Mouse (Mus musculus): ENCODE measurements at regions not wholly inside any gene's neighbourhood (a gene's known extent, or its start where the extent isn't known, plus 50 kb on each side); places are given as distances from the start of the nearest gene placed in this dataset.

GRCm38 (mm10) chr17:4265471-4265870 is 569.4 kb upstream of the Nox3 start:
- Histone ChIP-seq H3K9me3 (replicated peaks; ENCODE audit: control insufficient read depth, low read length, poor library complexity, severe bottlenecking) (no peaks in the 10 kb centered on the region), H3K4me3 (ENCODE audit: low read depth, low read length) (no peak overlapping the region), H3K4me2 (ENCODE audit: low read length) (no peak overlapping the region), H3K27ac (ENCODE audit: low read length) (no peak overlapping the region), H3K9ac (ENCODE audit: low read depth, low read length) (no peak overlapping the region), H3K27me3 (ENCODE audit: control insufficient read depth, insufficient read depth, low read depth, low read length) (no peaks in the 10 kb centered on the region), H3K36me3 (ENCODE audit: control insufficient read depth, insufficient read depth, low read length) (no peaks in the 10 kb centered on the region), H3K4me1 (ENCODE audit: control insufficient read depth, insufficient read depth, low read length) (0 out of 2 replicates have a peak, but pooled peaks cover 4% of the 10 kb centered on the region)
- no peak for ATAC-seq
- 46% methylated on average over 6 of the region's 6 CpGs for WGBS

- H3K4me2 ChIP-seq (ENCODE audit: low read length) = no peak overlapping the region
- H3K9ac ChIP-seq (ENCODE audit: low read depth, low read length) = no peak overlapping the region
- H3K27me3 ChIP-seq (ENCODE audit: control insufficient read depth, insufficient read depth, low read depth, low read length) = no peaks in the 10 kb centered on the region
- H3K36me3 ChIP-seq (ENCODE audit: control insufficient read depth, insufficient read depth, low read length) = no peaks in the 10 kb centered on the region
- no peak overlapping the region for H3K27ac ChIP-seq (ENCODE audit: low read length)
- H3K9me3 ChIP-seq (replicated peaks; ENCODE audit: control insufficient read depth, low read length, poor library complexity, severe bottlenecking) = no peaks in the 10 kb centered on the region
- no peak overlapping the region for H3K4me3 ChIP-seq (ENCODE audit: low read depth, low read length)
- 8% methylated on average over 5 of the region's 6 CpGs for WGBS
- H3K4me1 ChIP-seq (ENCODE audit: control insufficient read depth, insufficient read depth, low read length) = 0 out of 2 replicates have a peak, but pooled peaks cover 4% of the 10 kb centered on the region
- no peak for ATAC-seq
Observed at GRCm38 (mm10) chr17:4265946-4266345, 569.9 kb upstream of the Nox3 start.

DNA sequence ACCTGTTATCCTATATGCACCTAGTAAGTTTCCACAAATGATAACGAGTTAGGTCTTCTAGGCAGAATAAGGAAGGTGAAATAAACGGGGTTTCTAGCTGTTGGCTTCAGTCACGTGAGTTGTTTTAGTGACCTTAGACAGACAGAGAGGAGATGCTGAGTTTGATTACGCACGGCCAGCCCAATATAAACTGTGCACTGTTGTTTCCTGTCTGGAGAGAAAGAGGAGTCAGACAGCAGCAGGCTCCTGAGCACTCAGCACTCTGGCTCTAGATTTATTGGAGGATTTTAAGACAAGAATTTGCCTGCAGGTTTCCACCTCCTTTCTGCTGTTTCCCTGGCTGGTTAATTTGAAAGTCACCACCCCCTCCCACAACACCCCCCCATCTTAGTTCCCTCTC is 570.4 kb upstream of the Nox3 start:
- Histone ChIP-seq H3K4me2 (ENCODE audit: low read length) (no peak overlapping the region), H3K36me3 (ENCODE audit: control insufficient read depth, insufficient read depth, low read length) (no peaks in the 10 kb centered on the region), H3K9ac (ENCODE audit: low read depth, low read length) (no peak overlapping the region), H3K27ac (ENCODE audit: low read length) (no peak overlapping the region), H3K27me3 (ENCODE audit: control insufficient read depth, insufficient read depth, low read depth, low read length) (no peaks in the 10 kb centered on the region), H3K9me3 (replicated peaks; ENCODE audit: control insufficient read depth, low read length, poor library complexity, severe bottlenecking) (no peaks in the 10 kb centered on the region), H3K4me3 (ENCODE audit: low read depth, low read length) (no peak overlapping the region), H3K4me1 (ENCODE audit: control insufficient read depth, insufficient read depth, low read length) (0 out of 2 replicates have a peak, but pooled peaks cover 4% of the 10 kb centered on the region)
- WGBS = 45% methylated on average over 5 of the region's 5 CpGs
- no peak for ATAC-seq

DNA sequence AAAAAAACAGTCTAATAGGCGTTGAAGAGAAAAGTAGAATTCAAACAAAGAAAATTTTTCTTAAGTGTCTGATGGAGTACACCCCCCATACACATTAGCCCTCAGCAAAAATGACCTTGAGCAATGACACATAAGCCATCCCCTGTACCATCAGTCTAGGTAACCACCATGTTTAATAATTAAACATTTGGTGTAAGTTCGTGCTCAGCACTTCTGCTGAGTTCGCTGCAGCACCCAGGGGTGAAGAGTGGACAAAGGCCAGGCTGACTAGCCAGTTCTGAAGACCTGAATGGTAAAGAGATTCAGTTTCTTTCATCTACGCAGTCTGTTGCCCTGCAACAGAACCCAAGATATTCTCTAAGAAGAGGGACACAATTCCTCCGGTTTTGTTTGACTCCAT is 572.3 kb upstream of the Nox3 start:
- Histone ChIP-seq H3K9ac (ENCODE audit: low read depth, low read length) (no peak overlapping the region), H3K36me3 (ENCODE audit: control insufficient read depth, insufficient read depth, low read length) (no peaks in the 10 kb centered on the region), H3K9me3 (replicated peaks; ENCODE audit: control insufficient read depth, low read length, poor library complexity, severe bottlenecking) (no peaks in the 10 kb centered on the region), H3K27ac (ENCODE audit: low read length) (no peak overlapping the region), H3K4me3 (ENCODE audit: low read depth, low read length) (no peak overlapping the region), H3K4me2 (ENCODE audit: low read length) (no peak overlapping the region), H3K27me3 (ENCODE audit: control insufficient read depth, insufficient read depth, low read depth, low read length) (no peaks in the 10 kb centered on the region), H3K4me1 (ENCODE audit: control insufficient read depth, insufficient read depth, low read length) (0 out of 2 replicates have a peak, but pooled peaks cover 4% of the 10 kb centered on the region)
- no peak for ATAC-seq
- 62% methylated on average over 5 of the region's 5 CpGs for WGBS

DNA sequence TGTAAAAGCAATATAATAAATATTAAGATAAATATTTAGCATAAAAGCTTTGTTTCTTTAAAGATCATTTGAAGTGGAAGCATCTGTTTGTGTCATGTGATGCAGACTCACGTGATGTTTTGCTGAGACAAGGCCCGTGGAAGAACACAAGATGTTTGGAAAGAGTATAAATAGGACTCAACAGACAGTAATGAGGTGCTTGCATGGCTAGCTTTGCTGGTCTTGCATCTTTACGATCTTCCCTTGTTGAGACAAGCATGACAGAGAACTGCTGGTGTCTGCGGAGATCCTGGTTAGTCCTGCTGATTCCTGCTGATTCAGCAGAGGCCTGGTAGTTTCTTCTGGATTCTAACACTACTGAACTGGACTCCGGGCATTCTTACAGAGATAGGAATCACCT is 576.4 kb upstream of the Nox3 start:
- Histone ChIP-seq H3K4me1 (ENCODE audit: control insufficient read depth, insufficient read depth, low read length) (no peaks in the 10 kb centered on the region), H3K36me3 (ENCODE audit: control insufficient read depth, insufficient read depth, low read length) (no peaks in the 10 kb centered on the region), H3K27me3 (ENCODE audit: control insufficient read depth, insufficient read depth, low read depth, low read length) (no peaks in the 10 kb centered on the region), H3K4me2 (ENCODE audit: low read length) (no peak overlapping the region), H3K9ac (ENCODE audit: low read depth, low read length) (no peak overlapping the region), H3K4me3 (ENCODE audit: low read depth, low read length) (no peak overlapping the region), H3K9me3 (replicated peaks; ENCODE audit: control insufficient read depth, low read length, poor library complexity, severe bottlenecking) (no peaks in the 10 kb centered on the region), H3K27ac (ENCODE audit: low read length) (no peak overlapping the region)
- no peak for ATAC-seq
- 84% methylated on average over 5 of the region's 5 CpGs for WGBS

- Histone ChIP-seq H3K9ac (ENCODE audit: low read depth, low read length) (no peak overlapping the region), H3K27ac (ENCODE audit: low read length) (no peak overlapping the region), H3K27me3 (ENCODE audit: control insufficient read depth, insufficient read depth, low read depth, low read length) (no peaks in the 10 kb centered on the region), H3K36me3 (ENCODE audit: control insufficient read depth, insufficient read depth, low read length) (no peaks in the 10 kb centered on the region), H3K4me1 (ENCODE audit: control insufficient read depth, insufficient read depth, low read length) (no peaks in the 10 kb centered on the region), H3K4me2 (ENCODE audit: low read length) (no peak overlapping the region), H3K4me3 (ENCODE audit: low read depth, low read length) (no peak overlapping the region), H3K9me3 (replicated peaks; ENCODE audit: control insufficient read depth, low read length, poor library complexity, severe bottlenecking) (no peaks in the 10 kb centered on the region)
- 79% methylated on average over 4 of the region's 4 CpGs for WGBS
- no peak for ATAC-seq
Observed at GRCm38 (mm10) chr17:4276722-4277121, 580.7 kb upstream of the Nox3 start.

- Histone ChIP-seq H3K27me3 (ENCODE audit: control insufficient read depth, insufficient read depth, low read depth, low read length) (no peaks in the 10 kb centered on the region), H3K4me1 (ENCODE audit: control insufficient read depth, insufficient read depth, low read length) (no peaks in the 10 kb centered on the region), H3K27ac (ENCODE audit: low read length) (no peak overlapping the region), H3K36me3 (ENCODE audit: control insufficient read depth, insufficient read depth, low read length) (no peaks in the 10 kb centered on the region), H3K9me3 (replicated peaks; ENCODE audit: control insufficient read depth, low read length, poor library complexity, severe bottlenecking) (no peaks in the 10 kb centered on the region), H3K9ac (ENCODE audit: low read depth, low read length) (no peak overlapping the region), H3K4me3 (ENCODE audit: low read depth, low read length) (no peak overlapping the region), H3K4me2 (ENCODE audit: low read length) (no peak overlapping the region)
- WGBS = 66% methylated on average over 4 of the region's 4 CpGs
- no peak for ATAC-seq
Observed at GRCm38 (mm10) chr17:4278239-4278827, 582.3 kb upstream of the Nox3 start.

DNA sequence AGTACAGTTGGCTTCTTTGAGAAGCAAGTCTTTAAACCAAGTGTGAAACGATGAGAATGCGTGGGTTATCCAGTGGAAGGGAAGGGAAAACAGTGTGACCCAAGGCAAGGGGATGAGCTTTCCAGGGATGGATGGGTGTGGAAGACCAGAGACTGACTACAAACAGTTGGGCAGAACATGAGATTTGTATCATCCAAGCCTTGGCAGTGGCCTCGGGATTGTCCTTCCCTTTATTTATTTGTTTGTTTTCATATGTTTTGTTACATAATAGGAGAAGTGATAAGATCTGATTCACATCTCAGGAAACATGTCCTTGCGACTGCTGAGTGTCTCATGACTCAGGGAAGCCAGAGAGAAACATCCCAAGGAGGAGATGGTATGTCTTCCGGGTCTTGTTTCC is 585.4 kb upstream of the Nox3 start:
- 97% methylated on average over 5 of the region's 5 CpGs for WGBS
- Histone ChIP-seq H3K9me3 (replicated peaks; ENCODE audit: control insufficient read depth, low read length, poor library complexity, severe bottlenecking) (no peaks in the 10 kb centered on the region), H3K4me3 (ENCODE audit: low read depth, low read length) (no peak overlapping the region)

DNA sequence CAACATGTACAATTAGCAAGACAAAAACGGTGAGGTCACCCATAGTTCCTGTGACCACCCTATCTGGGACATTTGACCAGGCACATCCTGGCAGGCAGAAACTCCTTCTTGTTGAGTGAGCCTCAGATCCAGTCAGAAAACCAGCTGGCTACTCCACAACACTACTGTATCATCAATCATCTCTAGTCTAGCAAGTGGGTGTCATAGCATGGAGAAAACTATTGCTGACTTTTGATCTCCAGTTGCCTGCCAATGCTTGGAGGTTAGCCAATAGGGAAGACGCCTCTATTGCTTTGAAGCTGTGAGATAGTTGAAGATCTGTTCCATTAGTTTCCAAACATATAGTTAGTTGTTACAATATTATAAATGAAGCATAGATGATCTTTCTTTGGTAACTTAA is 595.4 kb upstream of the Nox3 start:
- Histone ChIP-seq H3K9ac (ENCODE audit: low read depth, low read length) (no peak overlapping the region), H3K27me3 (ENCODE audit: control insufficient read depth, insufficient read depth, low read depth, low read length) (no peaks in the 10 kb centered on the region), H3K27ac (ENCODE audit: low read length) (no peak overlapping the region), H3K4me1 (ENCODE audit: control insufficient read depth, insufficient read depth, low read length) (no peaks in the 10 kb centered on the region; the same call in 1 of the 2 replicates), H3K36me3 (ENCODE audit: control insufficient read depth, insufficient read depth, low read length) (no peaks in the 10 kb centered on the region), H3K4me2 (ENCODE audit: low read length) (no peak overlapping the region), H3K4me3 (ENCODE audit: low read depth, low read length) (no peak overlapping the region), H3K9me3 (replicated peaks; ENCODE audit: control insufficient read depth, low read length, poor library complexity, severe bottlenecking) (no peaks in the 10 kb centered on the region)
- ATAC-seq = no peak
- WGBS = 95% methylated on average over 2 of the region's 2 CpGs

More for the DNA sequence above, 585.4 kb upstream of the Nox3 start:
- Histone ChIP-seq H3K27ac (ENCODE audit: low read length) (no peak overlapping the region), H3K36me3 (ENCODE audit: control insufficient read depth, insufficient read depth, low read length) (no peaks in the 10 kb centered on the region), H3K4me1 (ENCODE audit: control insufficient read depth, insufficient read depth, low read length) (no peaks in the 10 kb centered on the region; the same call in 1 of the 2 replicates), H3K9ac (ENCODE audit: low read depth, low read length) (no peak overlapping the region), H3K4me2 (ENCODE audit: low read length) (no peak overlapping the region), H3K27me3 (ENCODE audit: control insufficient read depth, insufficient read depth, low read depth, low read length) (no peaks in the 10 kb centered on the region)
- ATAC-seq = no peak
